Mouse (Mus musculus) leukemia stem cell, adult 10-12 weeks (primary cell): ENCODE results near the gene Adprh. TPM values are rescaled to one million over a fixed set of nuclear protein-coding genes. Genes with fewer than 3 reads are reported as not detected.

Experiments used
- polyA plus RNA-seq: library from polyadenylated mRNA; stranded (reverse); fragments of >175 nt; gene quantifications from 2 replicates; pipeline ENCODE4 v1.2.3, GENCODE M21; 2012; ENCODE audit warnings: low replicate concordance

Gene Adprh
- polyA plus RNA-seq = 144 and 228 TPM in 2 replicates

GRCm38 (mm10) chr16:38452442-38453202 is at the start of gene Adprh:
Gene Adprh (minus strand): TSS chr16:38452703.

GRCm38 (mm10) chr16:38455511-38456418 is 3.3 kb upstream of the Adprh start, which contains the start of gene Cd80:
Gene Cd80 (plus strand): TSS chr16:38455561.

DNA sequence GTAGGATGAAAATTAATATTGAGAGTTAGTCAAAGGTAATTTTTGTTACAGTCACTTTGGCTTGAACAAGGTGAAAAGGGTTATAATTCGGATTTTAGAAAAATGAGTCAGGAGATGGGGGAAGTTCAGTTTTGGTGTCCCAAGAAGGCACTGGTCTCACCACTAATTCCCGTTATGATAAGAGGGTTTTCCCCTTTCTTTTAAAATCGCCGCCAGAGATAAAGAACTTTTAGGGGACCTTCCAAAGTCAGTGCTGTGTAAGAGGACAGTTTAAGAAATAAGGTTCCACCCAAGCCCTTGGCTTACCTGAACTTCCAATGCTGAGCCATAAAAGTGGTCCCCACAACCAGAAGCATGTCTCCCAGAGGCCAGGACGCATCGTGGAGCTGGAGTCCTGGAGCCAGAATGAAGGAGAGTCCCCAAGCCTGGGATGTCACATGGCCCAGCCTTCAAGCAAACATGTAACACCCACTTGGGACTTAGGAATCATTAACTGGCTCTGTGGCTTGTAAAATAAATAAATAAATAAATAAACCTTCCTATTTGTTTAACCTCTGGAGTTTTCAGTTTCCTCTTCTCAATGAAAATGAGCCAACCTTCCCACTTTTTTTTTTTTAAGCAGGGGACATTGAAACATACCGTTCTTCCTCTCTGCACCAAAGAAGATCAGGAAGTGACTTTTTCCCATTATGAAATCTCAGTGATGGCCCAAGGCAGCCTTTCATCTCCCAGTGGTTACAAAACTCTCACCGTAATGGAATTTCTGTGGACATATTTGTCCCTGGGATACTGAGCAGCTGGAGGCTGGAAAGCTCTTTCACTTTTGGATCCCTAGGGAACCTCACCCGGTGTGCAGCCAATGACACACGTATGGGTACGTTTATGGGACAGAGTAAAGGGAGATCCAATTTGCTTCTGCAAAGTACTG is 19.7 kb downstream of the Adprh start, which contains the start of gene Pla1a:
Pla1a (minus strand) TSS at position 648 of the 928 bp plus-strand sequence.

Other genes starting within 250 kb of the Adprh start
- gene Nr1i2, start 157.9 kb downstream of the Adprh start, polyA plus RNA-seq = not detected in 2 replicates
- gene Maats1, start 110.6 kb downstream of the Adprh start, polyA plus RNA-seq = not detected in 2 replicates
- gene Cox17, start 105.7 kb downstream of the Adprh start, polyA plus RNA-seq = 33.5 and 55.3 TPM in 2 replicates
- gene Gm21987, start 105.7 kb downstream of the Adprh start, polyA plus RNA-seq = 212 and 331 TPM in 2 replicates
- 7.4 and 13.4 TPM in 2 replicates for gene Popdc2, start 90.5 kb downstream of the Adprh start, polyA plus RNA-seq
- gene Pla1a, start 19.6 kb downstream of the Adprh start, polyA plus RNA-seq = 0.43 TPM in 1 of 2 replicates, not detected in the other
- gene Cd80, start 2.9 kb upstream of the Adprh start, polyA plus RNA-seq = 0.23 and 0.67 TPM in 2 replicates
- gene Timmdc1, start 70.0 kb upstream of the Adprh start, polyA plus RNA-seq = 52.7 and 71.3 TPM in 2 replicates
- 1.7 and 4.7 TPM in 2 replicates for gene Poglut1, start 97.6 kb upstream of the Adprh start, polyA plus RNA-seq
- gene Tmem39a, start 106.0 kb upstream of the Adprh start, polyA plus RNA-seq = 7.6 and 22.1 TPM in 2 replicates